Mouse (Mus musculus): ENCODE results near the gene Gm9513.

GRCm38 (mm10) chr9:36431584-36431983, 43.9 kb upstream of the Gm9513 start, which contains the start of gene Gm7257:
- TF ChIP-seq TBP (IDR thresholded peaks at IDR 0.05; ENCODE audit: low read depth, low read length) (no peak), GATA1 (IDR thresholded peaks at IDR 0.05; ENCODE audit: low read depth, low read length) (no peak), NELFE (IDR thresholded peaks at IDR 0.05; ENCODE audit: low read depth, low read length) (no peak), POLR2A (IDR thresholded peaks at IDR 0.05; ENCODE audit: control insufficient read depth in 1 of 2, insufficient read depth in 1 of 2, low read depth in 1 of 2, low read length in 2 of 2, poor library complexity in 1 of 2) (no peak), CTCF (IDR thresholded peaks at IDR 0.05 in 2 of 3, conservative IDR thresholded peaks at IDR 0.05 in 1 of 3; ENCODE audit: control insufficient read depth in 1 of 3, insufficient read depth in 1 of 3, low read depth in 2 of 3, low read length in 3 of 3, poor library complexity in 1 of 3, severe bottlenecking in 1 of 3) (no peak), MYC (IDR thresholded peaks at IDR 0.05; ENCODE audit: low read depth, low read length) (no peak), SMC3 (IDR thresholded peaks at IDR 0.05; ENCODE audit: low read depth, low read length) (no peak), GABPA (IDR thresholded peaks at IDR 0.05; ENCODE audit: low read depth, low read length) (no peak), KAT2A (conservative IDR thresholded peaks at IDR 0.05; ENCODE audit: low read depth, low read length) (no peak), TAL1 (IDR thresholded peaks at IDR 0.05; ENCODE audit: low read length) (no peak), CHD2 (IDR thresholded peaks at IDR 0.05; ENCODE audit: low read length) (no peak)

All from MEL (cell line).